In genomic region chr5:86094754-86095153, GRCm38 (mm10) we compare ENCODE assay signal across 1 mouse cellular context.
TF ChIP-seq lines count a peak whose summit lies in the region.

No protein-coding gene starts in this region.

TF ChIP-seq in MEL, 35 proteins besides CTCF, POLR2A, EP300 and RAD21:
- TF ChIP-seq CHD1 (IDR thresholded peaks at IDR 0.05; ENCODE audit: low read depth, low read length), result no peak
- no peak for TF ChIP-seq TBP (IDR thresholded peaks at IDR 0.05; ENCODE audit: low read depth, low read length)
- peak; percentile 57 for TF ChIP-seq TCF12 (IDR thresholded peaks at IDR 0.05; ENCODE audit: low read depth, low read length)
- TF ChIP-seq ETS1 (IDR thresholded peaks at IDR 0.05; ENCODE audit: low read depth, low read length), result 0 out of 2 replicates have a peak, but pooled peaks have one; percentile 16
- no peak for TF ChIP-seq ELF1 (IDR thresholded peaks at IDR 0.05; ENCODE audit: low read depth, low read length)
- no peak for TF ChIP-seq ZNF384 (IDR thresholded peaks at IDR 0.05; ENCODE audit: low read depth, low read length)
- TF ChIP-seq USF1 (IDR thresholded peaks at IDR 0.05; ENCODE audit: low read depth, low read length), result no peak
- no peak for TF ChIP-seq POLR2AphosphoS2 (IDR thresholded peaks at IDR 0.05; ENCODE audit: low read length)
- TF ChIP-seq CHD2 (IDR thresholded peaks at IDR 0.05; ENCODE audit: low read length), result no peak
- no peak for TF ChIP-seq KAT2A (conservative IDR thresholded peaks at IDR 0.05; ENCODE audit: low read depth, low read length)
- no peak for TF ChIP-seq POLR2AphosphoS5 (IDR thresholded peaks at IDR 0.05; ENCODE audit: borderline replicate concordance, low read depth, low read length)
- no peak for TF ChIP-seq HCFC1 (IDR thresholded peaks at IDR 0.05; ENCODE audit: low read depth, low read length)
- TF ChIP-seq GATA1 (IDR thresholded peaks at IDR 0.05; ENCODE audit: low read depth, low read length), result peak; percentile 81
- TF ChIP-seq ZC3H11A (IDR thresholded peaks at IDR 0.05; ENCODE audit: low read depth, low read length), result no peak
- TF ChIP-seq RCOR1 (IDR thresholded peaks at IDR 0.05; ENCODE audit: low read depth, low read length), result 0 out of 2 replicates have a peak, but pooled peaks have one; percentile 22
- no peak for TF ChIP-seq MAFK (IDR thresholded peaks at IDR 0.05; ENCODE audit: borderline replicate concordance, low read depth, low read length)
- TF ChIP-seq MAX (IDR thresholded peaks at IDR 0.05; ENCODE audit: low read length), result no peak
